Mouse (Mus musculus): ENCODE measurements around the gene Allc. TPM values are rescaled to one million over a fixed set of nuclear protein-coding genes. Genes with fewer than 3 reads are reported as not detected.

The Allc gene
- polyA plus RNA-seq (2014; fragmentation: Illumina TruSeq; extraction: RNeasy Lipid Tissue Mini Kit (QIAGEN cat#74804)) = not detected

GRCm38 (mm10) chr12:28582423-28582822 lies at the start of gene Allc:
Gene Allc, minus strand, starts transcription at chr12:28582523.

GRCm38 (mm10) chr12:28623195-28623594 lies 40.9 kb upstream of the Allc start, which contains the start of gene Colec11:
Gene Colec11, minus strand, starts transcription at chr12:28623377.

GRCm38 (mm10) chr12:28552299-28552698 lies 30.0 kb downstream of the Allc start, which contains the start of gene Dcdc2c:
Gene Dcdc2c, minus strand, starts transcription at chr12:28552399.

Other genes starting within 250 kb of the Allc start
- gene Dcdc2c, start 30.1 kb downstream of the Allc start, polyA plus RNA-seq (2014; fragmentation: Illumina TruSeq; extraction: RNeasy Lipid Tissue Mini Kit (QIAGEN cat#74804)) = 0.54 TPM
- 1.7 TPM for gene Colec11, start 40.9 kb upstream of the Allc start, polyA plus RNA-seq (2014; fragmentation: Illumina TruSeq; extraction: RNeasy Lipid Tissue Mini Kit (QIAGEN cat#74804))
- 1,150 TPM for gene Rps7, start 53.4 kb upstream of the Allc start, polyA plus RNA-seq (2014; fragmentation: Illumina TruSeq; extraction: RNeasy Lipid Tissue Mini Kit (QIAGEN cat#74804))
- 2.2 TPM for gene Rnaseh1, start 67.1 kb upstream of the Allc start, polyA plus RNA-seq (2014; fragmentation: Illumina TruSeq; extraction: RNeasy Lipid Tissue Mini Kit (QIAGEN cat#74804))
- 140 TPM for gene Adi1, start 92.7 kb upstream of the Allc start, polyA plus RNA-seq (2014; fragmentation: Illumina TruSeq; extraction: RNeasy Lipid Tissue Mini Kit (QIAGEN cat#74804))
- gene Trappc12, start 167.9 kb upstream of the Allc start, polyA plus RNA-seq (2014; fragmentation: Illumina TruSeq; extraction: RNeasy Lipid Tissue Mini Kit (QIAGEN cat#74804)) = 17.8 TPM
- gene Eipr1, start 169.3 kb upstream of the Allc start, polyA plus RNA-seq (2014; fragmentation: Illumina TruSeq; extraction: RNeasy Lipid Tissue Mini Kit (QIAGEN cat#74804)) = 0.63 TPM

All from ovary, adult 10 weeks (tissue).